Mouse (Mus musculus): ENCODE data around the gene Gm17402.
A peak's percentile ranks its signal among the peaks of the same experiment; 100 is the strongest.

The Gm17402 gene

DNA sequence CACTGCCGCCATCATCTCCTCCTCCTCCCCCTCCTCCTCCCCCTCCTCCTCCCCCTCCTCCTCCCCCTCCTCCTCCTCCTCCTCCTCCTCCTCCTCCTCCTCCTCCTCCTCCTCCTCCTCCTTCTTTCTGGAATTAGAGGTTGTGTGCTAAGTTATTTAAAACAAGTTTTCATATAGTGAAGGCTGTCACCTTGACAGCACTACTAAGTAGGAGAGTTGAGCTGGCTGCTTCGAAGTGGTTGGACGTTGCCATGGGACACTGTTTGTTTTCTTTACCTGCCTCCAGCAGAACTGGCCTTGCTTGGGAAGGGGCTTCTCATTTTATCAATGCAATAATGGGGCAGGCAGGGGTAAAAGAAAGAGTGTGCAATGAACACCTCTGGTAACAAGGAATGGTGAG, at the start of gene Gm17402:
Gene Gm17402 (minus strand): TSS at position 101 of the 400 bp plus-strand sequence.
- DNase-seq = no peak

DNA sequence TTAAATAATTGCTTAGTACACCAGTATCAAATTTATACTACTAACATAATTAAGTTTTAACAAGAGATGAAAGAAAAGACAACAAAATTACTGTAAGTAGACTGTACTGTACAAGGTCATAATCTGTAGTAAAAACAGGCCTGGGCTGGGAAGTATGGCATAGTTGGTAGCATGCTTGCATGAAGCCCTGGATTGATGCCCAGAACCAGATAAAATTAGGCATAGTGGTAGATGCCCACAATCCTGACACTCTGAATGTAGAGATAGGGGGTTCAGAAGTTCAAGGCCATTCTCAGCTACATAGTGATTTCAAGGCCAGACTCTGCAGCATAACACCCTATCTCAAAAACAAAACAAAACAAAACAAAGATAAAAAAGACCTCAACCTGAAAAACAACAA, 3.3 kb upstream of the Gm17402 start:
- DNase-seq = no peak

DNA sequence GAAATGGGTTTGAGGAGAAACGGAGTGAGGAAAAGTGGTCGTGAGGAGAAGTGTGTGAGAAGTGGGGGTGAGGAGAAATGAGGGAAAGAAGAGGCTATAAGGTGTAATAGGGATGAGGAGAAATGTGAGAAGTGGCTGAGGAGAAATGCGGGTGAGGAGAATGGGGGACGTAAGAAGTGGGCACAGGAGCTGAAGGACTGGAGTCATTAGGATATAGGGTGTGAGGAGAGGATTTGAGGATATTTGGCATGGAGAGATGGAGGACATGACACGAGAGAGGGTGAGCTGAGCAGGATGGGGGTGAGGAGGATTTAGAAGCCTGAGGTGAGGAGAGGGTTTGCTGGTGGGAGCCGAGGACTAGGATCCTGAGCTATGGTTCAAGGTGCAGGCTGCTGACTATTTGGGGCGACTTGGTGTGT, 594 bp downstream of the Gm17402 start:
- DNase-seq = no peak

GRCm38 (mm10) chr3:67373872-67374271, 1.1 kb downstream of the Gm17402 start, which contains the start of gene Mlf1:
Mlf1 (plus strand) TSS chr3:67374097.
- peak; percentile 84 to 85 for DNase-seq

DNA sequence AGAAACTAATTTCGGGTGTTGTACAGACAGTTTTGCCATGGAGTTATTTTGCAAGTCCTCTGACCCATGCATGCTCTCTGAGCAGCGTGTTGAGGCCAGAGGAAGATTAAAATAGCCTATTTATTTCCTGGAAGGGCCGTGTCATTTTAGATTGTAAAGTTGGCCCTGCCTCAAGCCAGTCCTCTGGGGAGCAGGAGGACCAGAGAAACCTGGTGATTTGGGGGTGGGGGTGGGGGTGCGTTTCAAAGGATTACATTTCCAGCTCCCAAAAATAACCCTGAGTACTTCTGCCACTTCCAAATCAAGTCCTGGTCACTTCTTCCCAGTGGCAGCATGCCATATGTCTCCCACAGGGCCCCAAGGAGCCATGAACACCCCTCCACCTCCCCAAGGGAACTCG, 2.2 kb downstream of the Gm17402 start:
- DNase-seq = no peak

- no peak for DNase-seq
These were observed 2.8 kb downstream of the Gm17402 start for GRCm38 (mm10) chr3:67372194-67372593.

DNA sequence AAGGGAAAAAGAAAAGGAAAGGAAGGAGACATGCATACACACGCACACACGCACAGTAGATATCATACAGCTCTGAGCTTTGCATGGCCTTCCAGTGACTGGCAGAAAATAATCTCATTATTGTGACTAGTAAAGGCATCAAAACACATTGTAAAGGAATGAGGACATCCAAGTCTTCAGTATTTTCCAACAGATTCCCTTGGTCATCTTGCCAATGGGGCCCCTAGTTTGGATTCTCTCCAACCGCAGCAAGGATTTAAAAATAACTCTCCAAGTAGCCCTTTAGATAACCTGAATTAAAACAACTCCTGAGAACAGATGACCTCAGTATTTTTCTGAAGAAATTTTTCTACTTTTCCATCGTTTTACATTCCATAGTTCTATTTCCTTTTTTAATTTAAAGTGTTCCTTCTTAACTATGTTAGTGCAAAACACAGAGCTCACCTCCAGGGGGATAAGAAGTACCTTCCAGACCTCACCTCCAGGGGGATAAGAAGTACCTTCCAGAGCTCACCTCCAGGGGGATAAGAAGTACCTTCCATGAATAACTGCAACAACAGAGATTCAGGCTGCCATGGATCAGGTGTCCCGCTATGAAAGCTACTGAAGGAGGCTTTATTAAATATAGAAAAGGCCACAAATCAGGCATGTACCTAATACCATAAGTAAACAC, 5.4 kb downstream of the Gm17402 start:
- no peak for DNase-seq

GRCm38 (mm10) chr3:67367481-67367880, 7.5 kb downstream of the Gm17402 start:
- no peak for DNase-seq

- no peak for DNase-seq
These were observed 8.7 kb downstream of the Gm17402 start for GRCm38 (mm10) chr3:67366087-67366892.

DNA sequence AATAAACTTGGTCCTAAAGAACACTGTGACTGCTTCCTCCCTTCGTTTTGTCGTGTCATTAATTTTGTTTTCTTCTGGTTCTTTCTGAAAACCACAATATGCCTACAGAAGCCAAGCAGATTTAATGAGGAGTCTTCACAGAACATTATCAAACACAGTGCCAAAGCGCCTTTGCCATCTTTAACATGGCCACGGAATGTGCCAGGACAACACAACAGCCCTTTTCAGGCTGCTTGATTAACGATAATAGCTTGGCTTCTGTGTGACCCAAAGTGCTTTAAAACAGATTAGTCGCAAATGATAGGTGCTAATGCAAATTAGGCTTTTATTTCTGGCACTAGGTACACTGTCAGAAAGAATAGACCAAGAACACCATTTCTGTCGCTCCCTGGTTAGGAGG, 16.6 kb downstream of the Gm17402 start:
- no peak for DNase-seq

DNA sequence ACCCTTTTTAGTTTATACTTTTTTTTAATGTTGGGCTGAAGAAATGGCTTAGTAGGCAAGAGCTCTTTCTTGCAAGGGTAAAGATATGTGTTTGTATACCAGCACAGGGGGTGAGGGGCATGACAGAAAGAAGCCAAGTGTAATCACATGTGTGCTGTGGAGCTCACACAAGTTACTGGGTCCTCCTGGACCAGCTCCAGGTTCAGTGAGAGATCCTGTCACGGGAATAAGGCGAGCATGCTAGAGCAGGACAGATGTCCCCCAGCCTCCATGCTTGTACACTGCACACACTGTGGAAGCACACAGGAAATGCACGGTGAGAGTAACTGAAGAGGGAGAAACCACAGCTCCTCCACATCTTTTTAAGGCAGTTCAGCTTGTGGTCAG, 22.2 kb downstream of the Gm17402 start:
- no peak for DNase-seq

DNA sequence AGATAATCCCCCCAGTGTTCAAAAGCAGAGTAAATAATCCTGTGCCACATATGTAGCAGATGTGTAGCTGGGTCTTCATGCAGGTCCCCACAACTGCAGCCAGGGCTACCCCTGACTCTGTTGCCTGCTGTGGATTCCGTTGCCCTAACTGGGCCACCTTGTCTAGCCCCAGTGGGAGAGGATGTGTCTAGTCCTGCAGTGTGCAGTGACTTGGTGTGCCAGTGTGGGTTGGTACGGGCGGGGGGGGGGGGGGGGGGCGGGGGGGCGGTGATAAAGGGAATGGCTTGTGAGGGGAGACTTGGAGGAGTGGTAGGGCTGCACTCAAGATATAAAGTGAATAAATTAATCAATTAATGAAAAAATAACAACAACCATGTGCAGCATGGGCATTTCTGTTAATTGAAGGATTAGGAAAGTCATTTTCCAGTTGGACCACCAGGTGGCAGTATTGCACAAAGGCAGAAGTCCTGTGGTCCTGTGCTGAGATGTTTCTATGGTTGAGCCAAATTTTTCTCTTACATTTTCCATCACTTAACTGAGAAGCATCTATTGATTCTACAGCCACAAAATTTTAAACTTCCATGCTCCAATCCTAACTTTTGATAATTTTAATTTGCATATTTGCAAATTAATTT, 22.7 kb downstream of the Gm17402 start:
- DNase-seq = peak; percentile 32 to 34

GRCm38 (mm10) chr3:67351406-67352127, 23.4 kb downstream of the Gm17402 start:
- no peak for DNase-seq

DNA sequence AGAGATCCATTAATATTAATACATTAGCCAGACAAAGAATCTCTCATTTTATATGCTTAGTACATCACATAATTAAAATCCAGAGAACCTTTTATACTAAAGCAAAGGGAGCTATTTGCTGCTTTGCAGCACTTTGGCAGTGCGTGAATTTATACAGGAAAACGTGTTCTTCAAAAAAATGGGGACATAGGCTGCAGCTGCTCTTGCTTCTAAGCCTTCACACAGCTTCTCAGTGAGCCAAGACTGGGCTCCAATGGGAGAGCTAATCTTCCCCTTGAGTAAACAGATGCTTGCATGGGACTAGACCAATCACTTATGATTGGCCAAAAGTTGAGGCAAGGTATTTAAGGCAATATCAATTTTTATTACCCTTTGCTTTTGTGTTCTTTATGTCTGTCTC, 28.3 kb downstream of the Gm17402 start:
- no peak for DNase-seq

- peak; percentile 34 to 58 for DNase-seq
These were observed 30.4 kb downstream of the Gm17402 start for GRCm38 (mm10) chr3:67344599-67344998.

- no peak for DNase-seq
These were observed 31.8 kb downstream of the Gm17402 start for GRCm38 (mm10) chr3:67343004-67343662.

- no peak for DNase-seq
These were observed 34.0 kb downstream of the Gm17402 start for GRCm38 (mm10) chr3:67340921-67341320.

- DNase-seq = no peak
These were observed 35.4 kb downstream of the Gm17402 start for GRCm38 (mm10) chr3:67339558-67339957.

GRCm38 (mm10) chr3:67322422-67322821, 52.5 kb downstream of the Gm17402 start:
- no peak for DNase-seq
